Mouse (Mus musculus) urinary bladder, postnatal 0 days (tissue): Measurements from ENCODE around the gene Rimkla. TPM values are rescaled to one million over a fixed set of nuclear protein-coding genes. Genes with fewer than 3 reads are reported as not detected.

Experiments used
- polyA plus RNA-seq: library from polyadenylated mRNA; unstranded; fragments of >200 nt; fragmentation: Nextera tagmentation; extraction: Ambion mirVana; gene quantifications from 2 replicates; pipeline ENCODE4 v1.2.1, GENCODE M21; 2015

Rimkla gene
- 0.07 and 0.23 TPM in 2 replicates for polyA plus RNA-seq

DNA sequence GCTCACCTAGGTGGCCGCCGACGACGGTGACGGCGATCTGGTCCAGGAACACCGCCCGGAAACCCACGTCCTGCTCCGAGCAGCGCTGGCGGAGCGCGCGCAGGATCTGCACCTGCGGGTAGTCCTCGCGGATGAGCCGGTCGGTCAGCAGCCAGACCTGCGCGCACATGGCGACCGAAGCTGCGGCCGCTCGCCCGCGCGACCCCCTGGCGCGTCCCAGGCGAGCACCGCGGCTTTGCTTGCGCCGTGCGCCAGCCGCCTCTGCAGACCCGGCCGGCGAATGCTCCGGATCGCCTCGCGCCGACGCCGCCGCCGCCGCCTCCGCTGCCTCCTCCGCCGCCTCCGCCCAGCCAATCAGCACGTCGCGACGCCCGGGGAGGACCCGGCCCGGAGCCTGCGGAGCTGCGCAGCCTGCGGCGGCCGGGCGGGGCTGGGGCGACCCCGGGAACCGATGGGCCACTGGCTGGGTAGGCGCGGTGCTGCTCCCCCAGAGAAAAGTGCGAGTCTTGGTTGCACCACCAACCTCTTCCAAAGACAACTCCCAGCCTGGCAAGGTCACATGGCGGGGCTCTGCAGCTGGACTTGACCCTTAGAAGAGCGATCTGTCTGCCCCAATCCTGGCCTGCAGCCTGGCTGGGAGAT is at the start of gene Rimkla:
TSS of gene Rimkla (minus strand) at position 338 of the 642 bp plus-strand sequence.

DNA sequence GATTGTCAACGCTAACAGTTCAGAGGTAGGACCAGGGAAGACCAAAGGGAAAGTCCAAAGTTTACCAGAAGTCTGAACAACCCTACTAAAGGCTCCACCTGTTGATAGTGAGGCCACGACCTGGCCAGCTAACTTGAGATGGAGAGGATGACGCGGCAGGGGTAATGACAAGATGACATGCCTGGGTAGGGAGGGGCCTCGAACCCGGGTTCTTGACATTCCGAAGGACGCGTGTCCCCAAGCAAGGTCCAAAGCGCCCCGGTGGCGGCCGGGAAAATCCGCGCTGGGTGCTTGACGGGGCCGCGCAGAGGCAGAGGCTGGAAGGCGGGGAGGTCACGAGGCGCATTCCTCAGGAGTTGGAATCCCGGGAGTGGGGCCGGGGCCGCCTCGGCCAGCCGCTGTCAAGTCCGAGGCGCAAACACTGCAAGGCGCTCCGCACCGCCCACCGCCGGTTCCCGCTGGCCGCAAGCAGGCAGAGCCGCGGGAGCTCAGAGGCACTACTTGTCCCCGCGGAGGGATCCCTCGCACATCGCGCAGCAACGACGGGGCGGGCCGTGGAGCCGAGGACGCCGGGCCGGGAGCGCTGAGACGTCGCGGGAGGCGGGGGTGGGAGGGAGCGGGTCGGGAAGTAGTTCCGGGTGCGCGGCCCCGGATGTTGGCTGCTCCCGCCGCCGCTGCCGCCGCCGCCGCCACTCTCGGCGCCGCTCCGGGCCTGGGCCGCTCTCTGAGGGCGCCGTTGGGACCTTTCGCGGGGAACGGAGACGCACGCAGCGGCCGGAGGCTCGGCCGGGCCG is 46.8 kb upstream of the Rimkla start, which contains the start of gene Frg2f1:
TSS of gene Frg2f1 (minus strand) at position 499 of the 794 bp plus-strand sequence.

DNA sequence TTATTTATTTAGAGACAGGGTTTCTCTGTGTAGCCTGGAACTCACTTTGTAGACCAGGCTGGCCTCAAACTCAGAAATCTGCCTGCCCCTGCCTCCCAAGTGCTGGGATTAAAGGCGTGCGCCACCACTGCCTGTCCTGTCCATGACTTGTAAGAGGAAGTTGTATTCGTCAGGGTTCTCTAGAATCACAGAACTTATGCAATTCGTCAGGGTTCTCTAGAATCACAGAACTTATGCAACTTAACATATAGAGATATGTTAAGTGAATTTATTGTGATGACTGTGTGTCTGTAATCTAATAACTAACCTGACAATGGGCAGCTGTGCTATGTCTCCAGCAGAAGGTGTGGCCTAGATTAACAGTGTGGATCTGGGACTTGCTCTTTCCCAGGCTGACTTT is 44.2 kb upstream of the Rimkla start, which contains the start of gene Foxj3:
TSS of gene Foxj3 (plus strand) at position 390 of the 400 bp plus-strand sequence.

DNA sequence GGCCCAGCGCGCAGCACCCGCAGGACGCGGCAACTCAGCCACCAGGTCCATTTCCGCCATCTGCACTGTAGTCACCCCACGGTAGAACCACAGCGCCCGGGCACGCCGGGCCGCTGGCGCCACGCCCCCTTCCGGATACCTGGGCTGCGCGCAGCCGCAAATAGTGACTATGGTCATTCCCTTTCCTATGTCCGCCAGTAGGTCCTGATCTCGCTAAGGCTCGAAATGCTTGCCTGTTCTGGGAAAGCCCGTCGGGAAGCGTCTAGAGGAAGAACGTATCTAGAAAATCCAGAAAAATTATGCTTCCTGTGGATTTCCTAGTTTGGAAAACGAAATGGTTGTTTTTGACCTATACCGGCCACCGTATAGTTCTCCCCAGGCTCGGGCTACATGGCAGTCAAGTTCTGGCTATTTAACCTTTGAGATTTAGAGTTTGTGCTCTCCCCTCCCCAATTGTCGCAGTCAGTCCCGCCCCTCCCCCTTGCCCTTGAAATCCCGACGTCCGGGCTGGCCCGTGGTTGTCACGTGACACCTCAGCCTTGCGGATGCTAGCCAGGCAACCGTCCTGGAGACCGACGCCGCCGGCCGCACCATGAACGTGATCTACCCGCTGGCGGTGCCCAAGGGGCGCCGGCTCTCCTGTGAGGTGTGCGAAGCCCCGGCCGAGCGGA is 70.0 kb downstream of the Rimkla start, which contains the start of the genes Ppcs and Zmynd12:
TSS of gene Ppcs (minus strand) at position 127 of the 671 bp plus-strand sequence.
TSS of gene Zmynd12 (plus strand) at position 521 of the 671 bp plus-strand sequence.

Other genes starting within 250 kb of the Rimkla start
- not detected in 2 replicates for gene Cldn19, start 237.2 kb downstream of the Rimkla start, polyA plus RNA-seq
- gene Ybx1, start 198.0 kb downstream of the Rimkla start, polyA plus RNA-seq = 336 and 370 TPM in 2 replicates
- 30.0 and 36.2 TPM in 2 replicates for gene Ppih, start 172.1 kb downstream of the Rimkla start, polyA plus RNA-seq
- gene Ccdc30, start 77.1 kb downstream of the Rimkla start, polyA plus RNA-seq = 0.59 and 1.2 TPM in 2 replicates
- 32.6 and 34.9 TPM in 2 replicates for gene Ppcs, start 70.2 kb downstream of the Rimkla start, polyA plus RNA-seq
- 0.30 and 0.36 TPM in 2 replicates for gene Zmynd12, start 69.8 kb downstream of the Rimkla start, polyA plus RNA-seq
- 12.3 and 13.2 TPM in 2 replicates for gene Foxj3, start 44.4 kb upstream of the Rimkla start, polyA plus RNA-seq
- 2.8 and 3.9 TPM in 2 replicates for gene Frg2f1, start 46.9 kb upstream of the Rimkla start, polyA plus RNA-seq
- 1.2 and 1.5 TPM in 2 replicates for gene Guca2a, start 145.1 kb upstream of the Rimkla start, polyA plus RNA-seq
- gene Guca2b, start 166.3 kb upstream of the Rimkla start, polyA plus RNA-seq = not detected in 2 replicates
- gene Hivep3, start 241.2 kb upstream of the Rimkla start, polyA plus RNA-seq = 11.4 TPM in 2 replicates